Mouse (Mus musculus): ENCODE data around the gene Ahcy. TPM values are rescaled to one million over a fixed set of nuclear protein-coding genes. Genes with fewer than 3 reads are reported as not detected.

The Ahcy gene
- total and polyA plus RNA-seq, 2 experiments from 2014 or later = 18.7 to 52.2 TPM

- Histone ChIP-seq H3K27me3 (ENCODE audit: control insufficient read depth, insufficient read depth, low read length) (no peaks in the 10 kb centered on the region), H3K9me3 (replicated peaks; ENCODE audit: control insufficient read depth, low read length) (no peaks in the 10 kb centered on the region), H3K36me3 (replicated peaks; ENCODE audit: control insufficient read depth, insufficient read depth, low read length) (no peaks in the 10 kb centered on the region), H3K27ac (ENCODE audit: low read depth) (peak overlapping the region; percentile 67), H3K4me3 (ENCODE audit: low read depth, low read length) (peak overlapping the region; percentile 86), H3K4me2 (ENCODE audit: low read depth, low read length) (peak overlapping the region; percentile 88), H3K9ac (replicated peaks; ENCODE audit: low read depth, low read length) (peak overlapping the region; percentile 65), H3K4me1 (ENCODE audit: control insufficient read depth, insufficient read depth) (peaks cover 15% of the 10 kb centered on the region)
- 17% methylated on average over 12 of the region's 12 CpGs for WGBS
- DNase-seq (ENCODE audit: low spot score) (no peak), ATAC-seq (ENCODE audit: insufficient read depth, low read depth) (no peak; the same call in 1 of the 2 replicates)
- TF ChIP-seq CTCF (IDR thresholded peaks at IDR 0.05; ENCODE audit: low read depth) (no peak), EP300 (IDR thresholded peaks at IDR 0.05; ENCODE audit: low read depth) (no peak)
Measured at GRCm38 (mm10) chr2:155074766-155075330, 551 bp upstream of the Ahcy start.

DNA sequence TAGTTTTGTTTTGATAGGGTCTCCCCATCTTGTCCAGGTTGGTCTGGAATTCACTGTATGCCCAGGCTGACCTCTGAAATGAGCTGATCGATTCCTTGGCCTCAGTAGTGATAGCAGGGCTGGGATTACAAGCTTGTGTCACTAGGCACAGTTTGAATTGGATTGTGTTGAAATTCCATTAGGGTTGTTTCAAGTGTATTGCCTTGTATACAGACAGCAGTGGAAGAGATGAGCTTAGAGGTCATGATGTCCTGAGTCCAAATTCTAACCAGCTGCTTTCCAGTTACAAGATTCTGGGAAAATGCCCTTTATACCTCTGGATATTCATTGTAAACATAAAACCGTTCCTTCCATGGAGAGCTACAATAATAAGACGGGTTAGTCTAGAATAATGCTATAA lies 950 bp downstream of the Ahcy start:
- Histone ChIP-seq H3K4me2 (ENCODE audit: low read depth, low read length) (peak overlapping the region; percentile 88), H3K27ac (ENCODE audit: low read depth) (0 out of 2 replicates have a peak overlapping the region, but pooled peaks have one; percentile 67), H3K9ac (replicated peaks; ENCODE audit: low read depth, low read length) (peak overlapping the region; percentile 65), H3K27me3 (ENCODE audit: control insufficient read depth, insufficient read depth, low read length) (no peaks in the 10 kb centered on the region), H3K9me3 (replicated peaks; ENCODE audit: control insufficient read depth, low read length) (no peaks in the 10 kb centered on the region), H3K36me3 (replicated peaks; ENCODE audit: control insufficient read depth, insufficient read depth, low read length) (no peaks in the 10 kb centered on the region), H3K4me3 (ENCODE audit: low read depth, low read length) (peak overlapping the region; percentile 86), H3K4me1 (ENCODE audit: control insufficient read depth, insufficient read depth) (peaks cover 15% of the 10 kb centered on the region)
- WGBS = 13% methylated on average over 3 of the region's 3 CpGs
- ATAC-seq (ENCODE audit: insufficient read depth, low read depth) (no peak), DNase-seq (ENCODE audit: low spot score) (no peak)
- TF ChIP-seq EP300 (IDR thresholded peaks at IDR 0.05; ENCODE audit: low read depth) (no peak), CTCF (IDR thresholded peaks at IDR 0.05; ENCODE audit: low read depth) (no peak)

DNA sequence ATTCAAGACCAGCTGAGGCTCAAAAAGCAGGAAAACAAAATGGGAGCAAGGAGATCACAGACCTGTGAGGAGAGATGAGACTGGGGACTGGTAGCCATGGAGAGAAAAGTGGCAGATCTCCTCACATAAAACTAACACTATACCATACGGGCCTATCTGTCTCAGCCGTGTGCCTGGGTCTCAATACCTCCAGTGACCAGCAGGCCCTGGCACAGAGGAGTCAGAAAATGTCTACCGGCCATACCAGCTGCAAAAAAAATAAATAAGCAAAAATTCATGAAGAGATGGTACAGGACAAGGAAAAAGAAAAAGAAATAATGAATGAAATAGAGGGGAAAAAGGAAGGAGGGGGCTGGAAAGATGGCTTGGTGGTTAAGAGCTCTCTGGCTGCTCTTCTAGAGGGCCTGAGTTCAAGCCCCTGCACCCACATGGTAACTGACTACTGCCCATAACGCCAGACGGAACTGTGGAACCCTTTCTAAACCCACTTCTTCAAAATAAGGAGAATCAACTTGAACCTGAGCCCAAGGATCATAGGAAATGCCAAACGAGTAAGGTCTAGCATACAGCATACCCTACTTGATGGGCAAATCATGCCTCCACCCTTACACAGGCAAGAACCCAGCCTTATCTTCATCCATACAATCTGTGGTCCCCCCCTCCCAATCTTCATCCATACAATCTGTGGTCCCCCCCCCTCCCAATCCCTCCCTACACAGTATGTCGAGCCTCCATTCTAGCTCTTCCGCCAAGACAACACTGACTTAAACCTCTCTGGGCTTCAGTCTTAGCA lies 1.7 kb downstream of the Ahcy start:
- DNase-seq (ENCODE audit: low spot score) (no peak), ATAC-seq (ENCODE audit: insufficient read depth, low read depth) (no peak)
- H3K4me3 ChIP-seq (ENCODE audit: low read depth, low read length) = no peak overlapping the region
- H3K36me3 ChIP-seq (replicated peaks; ENCODE audit: control insufficient read depth, insufficient read depth, low read length) = 0 out of 2 replicates have a peak, but pooled peaks cover 6% of the 10 kb centered on the region
- no peaks in the 10 kb centered on the region for H3K9me3 ChIP-seq (replicated peaks; ENCODE audit: control insufficient read depth, low read length)
- TF ChIP-seq CTCF (IDR thresholded peaks at IDR 0.05; ENCODE audit: low read depth) (no peak), EP300 (IDR thresholded peaks at IDR 0.05; ENCODE audit: low read depth) (no peak)
- 88% methylated on average over 8 of the region's 8 CpGs for WGBS
- H3K27ac ChIP-seq (ENCODE audit: low read depth) = no peak overlapping the region
- H3K27me3 ChIP-seq (ENCODE audit: control insufficient read depth, insufficient read depth, low read length) = no peaks in the 10 kb centered on the region
- H3K4me2 ChIP-seq (ENCODE audit: low read depth, low read length) = no peak overlapping the region
- H3K9ac ChIP-seq (replicated peaks; ENCODE audit: low read depth, low read length) = no peak overlapping the region
- H3K4me1 ChIP-seq (ENCODE audit: control insufficient read depth, insufficient read depth) = peaks cover 15% of the 10 kb centered on the region

- DNase-seq (ENCODE audit: low spot score) = no peak
- H3K36me3 ChIP-seq (replicated peaks; ENCODE audit: control insufficient read depth, insufficient read depth, low read length) = peaks cover 20% of the 10 kb centered on the region
- no peak overlapping the region for H3K4me2 ChIP-seq (ENCODE audit: low read depth, low read length)
- H3K9ac ChIP-seq (replicated peaks; ENCODE audit: low read depth, low read length) = no peak overlapping the region
- WGBS = 71% methylated on average over 9 of the region's 9 CpGs
- H3K9me3 ChIP-seq (replicated peaks; ENCODE audit: control insufficient read depth, low read length) = no peaks in the 10 kb centered on the region
- H3K4me3 ChIP-seq (ENCODE audit: low read depth, low read length) = no peak overlapping the region
- H3K4me1 ChIP-seq (ENCODE audit: control insufficient read depth, insufficient read depth) = peaks cover 15% of the 10 kb centered on the region
- no peak for ATAC-seq (ENCODE audit: insufficient read depth, low read depth)
- H3K27ac ChIP-seq (ENCODE audit: low read depth) = no peak overlapping the region
- H3K27me3 ChIP-seq (ENCODE audit: control insufficient read depth, insufficient read depth, low read length) = no peaks in the 10 kb centered on the region
- TF ChIP-seq CTCF (IDR thresholded peaks at IDR 0.05; ENCODE audit: low read depth) (no peak), EP300 (IDR thresholded peaks at IDR 0.05; ENCODE audit: low read depth) (no peak)
Measured at GRCm38 (mm10) chr2:155071027-155071426, 3.3 kb downstream of the Ahcy start.

DNA sequence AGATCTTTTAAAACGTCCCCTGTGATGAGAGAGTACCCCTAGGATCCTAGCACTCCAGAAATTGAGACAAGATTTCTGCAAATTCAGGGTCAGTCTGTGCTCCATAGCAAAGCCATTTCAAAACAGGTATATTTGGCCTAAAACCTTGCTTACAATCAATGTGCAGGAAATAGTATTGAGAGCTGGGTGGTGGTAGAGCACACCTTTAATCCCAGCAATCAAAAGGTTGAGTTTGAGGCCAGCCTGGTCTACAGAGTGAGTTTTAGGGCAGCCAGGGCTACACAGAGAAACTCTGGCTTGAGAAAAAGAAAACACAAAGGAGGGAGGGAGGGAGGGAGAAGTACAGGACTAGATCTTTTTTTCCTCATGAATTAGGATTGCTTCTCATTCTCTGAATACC lies 16.9 kb downstream of the Ahcy start:
- H3K27me3 ChIP-seq (ENCODE audit: control insufficient read depth, insufficient read depth, low read length) = no peaks in the 10 kb centered on the region
- no peak overlapping the region for H3K4me2 ChIP-seq (ENCODE audit: low read depth, low read length)
- DNase-seq (ENCODE audit: low spot score) (no peak), ATAC-seq (ENCODE audit: insufficient read depth, low read depth) (no peak)
- no peaks in the 10 kb centered on the region for H3K4me1 ChIP-seq (ENCODE audit: control insufficient read depth, insufficient read depth)
- no peak overlapping the region for H3K27ac ChIP-seq (ENCODE audit: low read depth)
- TF ChIP-seq CTCF (IDR thresholded peaks at IDR 0.05; ENCODE audit: low read depth) = no peak
- no peak for TF ChIP-seq EP300 (IDR thresholded peaks at IDR 0.05; ENCODE audit: low read depth)
- no peaks in the 10 kb centered on the region for H3K9me3 ChIP-seq (replicated peaks; ENCODE audit: control insufficient read depth, low read length)
- no peak overlapping the region for H3K9ac ChIP-seq (replicated peaks; ENCODE audit: low read depth, low read length)
- H3K4me3 ChIP-seq (ENCODE audit: low read depth, low read length) = no peak overlapping the region
- peaks cover 23% of the 10 kb centered on the region for H3K36me3 ChIP-seq (replicated peaks; ENCODE audit: control insufficient read depth, insufficient read depth, low read length)
- WGBS = 55% methylated on average over 1 of the region's 1 CpGs
